Mouse (Mus musculus): ENCODE measurements at regions not wholly inside any gene's neighbourhood (a gene's known extent, or its start where the extent isn't known, plus 50 kb on each side); places are given as distances from the start of the nearest gene placed in this dataset.

DNA sequence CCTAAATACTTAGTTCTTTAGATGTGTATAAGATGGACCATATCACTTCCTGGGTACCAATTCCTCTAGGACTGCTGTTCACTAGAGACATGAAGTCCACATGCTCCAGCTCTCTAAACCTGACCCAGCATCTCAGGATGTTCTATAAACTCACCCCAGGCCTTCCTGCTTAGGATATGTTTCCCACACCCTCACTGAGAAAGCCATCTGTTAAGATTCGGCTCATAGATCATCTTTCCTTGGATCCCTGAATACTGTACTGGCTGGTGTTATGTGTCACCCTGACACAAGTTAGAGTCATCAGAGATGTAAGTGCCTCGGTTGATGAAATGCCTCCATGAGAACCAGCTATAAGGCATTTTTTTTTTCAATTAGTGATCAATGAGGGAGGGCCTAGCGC, 199.9 kb downstream of the Gm5426 start:
- TF ChIP-seq USF1 (IDR thresholded peaks at IDR 0.05; ENCODE audit: low read depth, low read length) (no peak), USF2 (conservative IDR thresholded peaks at IDR 0.05; ENCODE audit: low read depth, low read length) (no peak), CTCF (conservative IDR thresholded peaks at IDR 0.05 in 1 of 2, IDR thresholded peaks at IDR 0.05 in 1 of 2; ENCODE audit: low read depth in 2 of 2, low read length in 2 of 2) (no peak), TCF12 (IDR thresholded peaks at IDR 0.05; ENCODE audit: low read depth, low read length) (no peak)

Measured in CH12.LX (cell line).